Mouse (Mus musculus) cerebellum, adult 2 months (tissue): ENCODE measurements around the gene Hcrtr2. TPM values are rescaled to one million over a fixed set of nuclear protein-coding genes. Genes with fewer than 3 reads are reported as not detected.

Source experiments
- DNase-seq, 2 experiments: peaks; one replicate each; pipeline ENCODE4 v3.0.0; 2021
- H3K27ac ChIP-seq: fragments of 200-500 bp; 2 replicates; pipeline ENCODE4 v1.5.1; 2012; ENCODE audit warnings: low read length, control low read depth, inconsistent platforms; ENCODE audit not compliant: insufficient read depth
- H3K27me3 ChIP-seq: fragments of 200-500 bp; 2 replicates; pipeline ENCODE4 v1.6.1; 2012; ENCODE audit warnings: inconsistent platforms, mild to moderate bottlenecking, low read length, moderate library complexity; ENCODE audit not compliant: control insufficient read depth, insufficient read depth
- H3K4me1 ChIP-seq: fragments of 200-500 bp; 2 replicates; pipeline ENCODE4 v1.6.1; 2011; ENCODE audit warnings: low read length; ENCODE audit not compliant: control insufficient read depth, insufficient read depth
- H3K4me3 ChIP-seq: fragments of 200-500 bp; replicated peaks from 2 replicates; pipeline ENCODE3; 2011; ENCODE audit warnings: mild to moderate bottlenecking, low read depth, low read length, control low read depth; ENCODE audit not compliant: insufficient read depth
- CTCF ChIP-seq: fragments of 200-500 bp; IDR thresholded peaks from 2 replicates; pipeline ENCODE4 v1.5.1; 2011; ENCODE audit warnings: low read depth, mild to moderate bottlenecking, control low read depth, low read length, moderate library complexity, borderline replicate concordance; ENCODE audit not compliant: insufficient read depth
- POLR2A ChIP-seq: fragments of 200-500 bp; IDR thresholded peaks from 2 replicates; pipeline ENCODE4 v1.6.1; 2011; ENCODE audit warnings: low read length, control low read depth, borderline replicate concordance; ENCODE audit not compliant: insufficient read depth
- WGBS: fragments of 180-500 bp; shearing (Covaris S2); methylation state at CpG from one replicate; pipeline ENCODE4 v1.1.7; 2018; 5-methylcytosine and 5-hydroxymethylcytosine counted together
- polyA plus RNA-seq: library from polyadenylated mRNA; depleted of rRNA; stranded (reverse); fragments of >200 nt; gene quantifications from 2 replicates; pipeline ENCODE4 v1.2.3, GENCODE M21; 2012; rRNA removed

The Hcrtr2 gene
- 1.6 and 2.5 TPM in 2 replicates for polyA plus RNA-seq

- no peaks in the 10 kb centered on the region for H3K4me1 ChIP-seq
Observed at GRCm38 (mm10) chr9:76323756-76324155, at the start of gene Hcrtr2. Gene Hcrtr2, minus strand, starts transcription at chr9:76323856.

DNA sequence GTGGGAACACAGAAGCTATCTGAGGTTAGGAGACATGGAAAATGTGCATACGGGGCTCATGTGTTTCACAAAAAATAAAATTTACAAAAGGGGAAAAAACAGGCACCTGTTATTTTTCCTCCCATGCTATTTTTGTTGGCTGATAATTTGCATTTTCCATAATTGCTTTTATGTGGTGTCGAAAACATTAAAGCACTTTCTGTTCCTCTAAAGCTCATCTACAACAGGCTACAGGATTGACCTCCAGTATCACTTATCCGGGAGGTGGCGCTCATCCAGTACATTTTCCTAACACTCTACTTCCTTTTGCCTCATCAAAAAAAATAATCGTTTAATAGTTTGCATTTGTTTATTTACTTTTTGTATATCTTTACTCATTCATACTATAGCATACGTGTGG is 41.2 kb upstream of the Hcrtr2 start:
- WGBS = 92% methylated on average over 6 of the region's 6 CpGs
- Histone ChIP-seq H3K27me3 (no peaks in the 10 kb centered on the region), H3K4me1 (no peaks in the 10 kb centered on the region), H3K27ac (no peak overlapping the region), H3K4me3 (no peak overlapping the region)
- TF ChIP-seq POLR2A (no peak), CTCF (no peak)
- DNase-seq = no peak

More at GRCm38 (mm10) chr9:76323756-76324155, at the start of gene Hcrtr2:
- Histone ChIP-seq H3K27me3 (no peaks in the 10 kb centered on the region; the same call in 1 of the 2 replicates), H3K27ac (no peak within 1 kb of the TSS), H3K4me3 (peak within 1 kb of the TSS; percentile 32)
- DNase-seq = no peak
- 86% methylated on average over 6 of the region's 6 CpGs for WGBS
- no peak for TF ChIP-seq POLR2A
- TF ChIP-seq CTCF = no peak

- Histone ChIP-seq H3K4me3 (no peak overlapping the region), H3K4me1 (no peaks in the 10 kb centered on the region), H3K27me3 (no peaks in the 10 kb centered on the region), H3K27ac (no peak overlapping the region)
- DNase-seq = no peak
- no peak for TF ChIP-seq CTCF
- TF ChIP-seq POLR2A = no peak
Observed at GRCm38 (mm10) chr9:76360374-76360773, 36.7 kb upstream of the Hcrtr2 start.

GRCm38 (mm10) chr9:76352346-76352745 is 28.7 kb upstream of the Hcrtr2 start:
- no peak for TF ChIP-seq CTCF
- TF ChIP-seq POLR2A = no peak
- no peak for DNase-seq
- 37% methylated on average over 3 of the region's 3 CpGs for WGBS
- Histone ChIP-seq H3K4me3 (no peak overlapping the region), H3K27ac (no peak overlapping the region), H3K27me3 (no peaks in the 10 kb centered on the region), H3K4me1 (no peaks in the 10 kb centered on the region)

- Histone ChIP-seq H3K27ac (no peak overlapping the region), H3K27me3 (no peaks in the 10 kb centered on the region), H3K4me1 (no peaks in the 10 kb centered on the region), H3K4me3 (no peak overlapping the region)
- TF ChIP-seq POLR2A = no peak
- no peak for TF ChIP-seq CTCF
- DNase-seq = no peak
- WGBS = 97% methylated on average over 1 of the region's 1 CpGs
Observed at GRCm38 (mm10) chr9:76347298-76347697, 23.6 kb upstream of the Hcrtr2 start.

DNA sequence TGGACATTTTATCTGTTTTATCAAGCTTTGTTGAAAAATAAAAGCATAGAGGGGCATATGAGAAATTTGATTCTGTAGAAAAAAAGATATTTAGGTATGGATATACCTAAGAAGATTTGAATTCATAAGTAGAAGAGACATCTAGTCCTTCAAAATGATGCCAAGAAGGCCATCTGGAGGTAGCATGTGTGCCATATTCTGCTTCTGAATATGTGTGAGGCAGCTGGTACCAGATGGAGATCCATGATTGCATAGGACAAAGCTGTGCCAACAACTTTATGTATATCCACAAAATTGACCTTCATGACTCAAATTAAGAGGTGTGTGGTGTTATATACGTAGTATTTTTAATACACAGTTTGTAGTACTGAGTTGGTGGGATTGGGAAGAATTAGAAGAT is 7.4 kb upstream of the Hcrtr2 start:
- 13% methylated on average over 1 of the region's 1 CpGs for WGBS
- DNase-seq = peak; percentile 13 to 62
- no peak for TF ChIP-seq CTCF
- no peak for TF ChIP-seq POLR2A

GRCm38 (mm10) chr9:76323186-76323701 is 412 bp downstream of the Hcrtr2 start:
- Histone ChIP-seq H3K4me1 (no peaks in the 10 kb centered on the region), H3K4me3 (peak overlapping the region; percentile 32), H3K27ac (no peak overlapping the region), H3K27me3 (no peaks in the 10 kb centered on the region; the same call in 1 of the 2 replicates)
- WGBS = 1% methylated on average over 29 of the region's 29 CpGs
- TF ChIP-seq POLR2A (no peak), CTCF (no peak)
- peak; percentile 5 to 19 for DNase-seq

More for the DNA sequence above, 7.4 kb upstream of the Hcrtr2 start:
- no peak overlapping the region for H3K4me3 ChIP-seq
- H3K4me1 ChIP-seq = peaks cover 3% of the 10 kb centered on the region; the same call in 1 of the 2 replicates
- no peaks in the 10 kb centered on the region for H3K27me3 ChIP-seq
- no peak overlapping the region for H3K27ac ChIP-seq

GRCm38 (mm10) chr9:76322122-76323052 is 1.3 kb downstream of the Hcrtr2 start:
- peak; percentile 3 to 14 for DNase-seq
- Histone ChIP-seq H3K4me3 (peak overlapping the region; percentile 32), H3K27me3 (no peaks in the 10 kb centered on the region; the same call in 1 of the 2 replicates), H3K27ac (no peak overlapping the region), H3K4me1 (no peaks in the 10 kb centered on the region)
- WGBS = 5% methylated on average over 24 of the region's 24 CpGs
- TF ChIP-seq POLR2A = no peak
- no peak for TF ChIP-seq CTCF
